Mouse (Mus musculus) limb, embryonic 11.5 days (tissue): ENCODE results near the gene Senp3. TPM values are rescaled to one million over a fixed set of nuclear protein-coding genes. Genes with fewer than 3 reads are reported as not detected.
A peak's percentile ranks its signal among the peaks of the same experiment; 100 is the strongest.

Source experiments
- ATAC-seq: fragments of 200-750 bp; cut with Nextera tagmentation; 2 replicates; pipeline ENCODE4 v1.8.0; 2017; ENCODE audit warnings: low read depth; ENCODE audit not compliant: insufficient number of reproducible peaks, low FRiP score, low TSS enrichment
- DNase-seq: peaks from one replicate; pipeline ENCODE4 v3.0.0-alpha.2; 2015; ENCODE audit warnings: low spot score
- H3K27ac ChIP-seq: fragments of 300-500 bp; sonication (generic); replicated peaks from 2 replicates; pipeline ENCODE4 v1.5.1; 2014; ENCODE audit warnings: low read depth, mild to moderate bottlenecking, low read length
- H3K27me3 ChIP-seq: fragments of 300-500 bp; sonication (generic); 2 replicates; pipeline ENCODE4 v1.6.1; 2014; ENCODE audit warnings: mild to moderate bottlenecking, low read length, mixed read lengths; ENCODE audit not compliant: control insufficient read depth, insufficient read depth
- H3K36me3 ChIP-seq: fragments of 300-500 bp; sonication (generic); 2 replicates; pipeline ENCODE4 v1.6.1; 2014; ENCODE audit warnings: mild to moderate bottlenecking, low read length, moderate library complexity, mixed read lengths; ENCODE audit not compliant: control insufficient read depth, insufficient read depth
- H3K4me1 ChIP-seq: fragments of 300-500 bp; sonication (generic); 2 replicates; pipeline ENCODE4 v1.6.1; 2014; ENCODE audit warnings: low read length, mixed read lengths; ENCODE audit not compliant: control insufficient read depth, insufficient read depth
- H3K4me2 ChIP-seq: fragments of 300-500 bp; sonication (generic); 2 replicates; pipeline ENCODE4 v1.6.1; 2014; ENCODE audit warnings: low read depth, mild to moderate bottlenecking, moderate library complexity; ENCODE audit not compliant: severe bottlenecking
- H3K4me3 ChIP-seq: fragments of 300-500 bp; sonication (generic); 2 replicates; pipeline ENCODE4 v1.5.1; 2014; ENCODE audit warnings: low read depth, low read length
- H3K9ac ChIP-seq: fragments of 300-500 bp; sonication (generic); 2 replicates; pipeline ENCODE4 v1.6.1; 2014; ENCODE audit warnings: mild to moderate bottlenecking, low read length
- H3K9me3 ChIP-seq: fragments of 300-500 bp; sonication (generic); 2 replicates; pipeline ENCODE4 v1.6.1; 2016; ENCODE audit warnings: low read length; ENCODE audit not compliant: control insufficient read depth
- WGBS: fragments of 180-500 bp; shearing (Covaris S2); extraction: QIAGEN DNeasy Blood & Tissue Kit; methylation state at CpG from one replicate; pipeline ENCODE4 v1.1.7; 2014; 5-methylcytosine and 5-hydroxymethylcytosine counted together
- polyA plus RNA-seq: library from polyadenylated mRNA; unstranded; fragments of >200 nt; fragmentation: Nextera tagmentation; extraction: Ambion mirVana; gene quantifications from 2 replicates; pipeline ENCODE4 v1.2.1, GENCODE M21; 2014

Senp3 gene
- polyA plus RNA-seq, 1 experiment from 2014 or later = 127 TPM

- Histone ChIP-seq H3K9ac (no peak overlapping the region), H3K4me1 (peaks cover 10% of the 10 kb centered on the region), H3K27me3 (no peaks in the 10 kb centered on the region), H3K4me2 (no peak overlapping the region), H3K36me3 (no peaks in the 10 kb centered on the region), H3K9me3 (no peaks in the 10 kb centered on the region), H3K27ac (no peak overlapping the region), H3K4me3 (no peak overlapping the region)
- no peak for ATAC-seq
- DNase-seq = no peak
- WGBS = 70% methylated on average over 1 of the region's 1 CpGs
Measured at GRCm38 (mm10) chr11:69699595-69699994, 17.7 kb upstream of the Senp3 start.

GRCm38 (mm10) chr11:69698574-69698973 lies 16.7 kb upstream of the Senp3 start:
- DNase-seq (no peak), ATAC-seq (no peak)
- Histone ChIP-seq H3K4me2 (no peak overlapping the region), H3K27me3 (no peaks in the 10 kb centered on the region), H3K36me3 (no peaks in the 10 kb centered on the region), H3K4me1 (peaks cover 10% of the 10 kb centered on the region), H3K27ac (no peak overlapping the region), H3K4me3 (no peak overlapping the region), H3K9ac (no peak overlapping the region), H3K9me3 (no peaks in the 10 kb centered on the region)
- WGBS = 75% methylated on average over 5 of the region's 5 CpGs

GRCm38 (mm10) chr11:69697396-69697795 lies 15.5 kb upstream of the Senp3 start:
- ATAC-seq (no peak), DNase-seq (no peak)
- Histone ChIP-seq H3K9ac (no peak overlapping the region), H3K9me3 (no peaks in the 10 kb centered on the region), H3K27ac (no peak overlapping the region), H3K4me3 (no peak overlapping the region), H3K27me3 (no peaks in the 10 kb centered on the region), H3K4me1 (peaks cover 10% of the 10 kb centered on the region), H3K36me3 (no peaks in the 10 kb centered on the region), H3K4me2 (no peak overlapping the region)
- 85% methylated on average over 3 of the region's 3 CpGs for WGBS

GRCm38 (mm10) chr11:69695361-69696181 lies 13.7 kb upstream of the Senp3 start, which contains the start of the genes Tnfsf12 and Tnfsfm13:
Tnfsf12 (minus strand) TSS chr11:69695849.
Tnfsfm13 (minus strand) TSS chr11:69696098.
- Histone ChIP-seq H3K9ac (peak within 1 kb of the TSS; percentile 80), H3K36me3 (no peaks in the 10 kb centered on the region), H3K4me2 (peak within 1 kb of the TSS; percentile 88), H3K4me3 (peak within 1 kb of the TSS; percentile 39), H3K9me3 (no peaks in the 10 kb centered on the region), H3K27me3 (no peaks in the 10 kb centered on the region), H3K4me1 (peaks cover 10% of the 10 kb centered on the region), H3K27ac (peak within 1 kb of the TSS; percentile 15; the same call in 1 of the 2 replicates)
- peak; percentile 71 for DNase-seq
- 2% methylated on average over 40 of the region's 41 CpGs for WGBS
- peak; percentile 76 for ATAC-seq

- WGBS = 29% methylated on average over 6 of the region's 6 CpGs
- H3K36me3 ChIP-seq = no peaks in the 10 kb centered on the region
- H3K27ac ChIP-seq = 0 out of 2 replicates have a peak overlapping the region, but pooled peaks have one; percentile 15
- peaks cover 10% of the 10 kb centered on the region for H3K4me1 ChIP-seq
- DNase-seq (no peak), ATAC-seq (0 out of 2 replicates have a peak, but pooled peaks have one; percentile 4)
- H3K27me3 ChIP-seq = no peaks in the 10 kb centered on the region
- H3K4me3 ChIP-seq = peak overlapping the region; percentile 39; the same call in 1 of the 2 replicates
- H3K9ac ChIP-seq = peak overlapping the region; percentile 80
- peak overlapping the region; percentile 88; the same call in 1 of the 2 replicates for H3K4me2 ChIP-seq
- H3K9me3 ChIP-seq = no peaks in the 10 kb centered on the region
Measured at GRCm38 (mm10) chr11:69695046-69695360, 13.1 kb upstream of the Senp3 start.

- peak overlapping the region; percentile 12; the same call in 1 of the 2 replicates for H3K9ac ChIP-seq
- H3K9me3 ChIP-seq = no peaks in the 10 kb centered on the region
- H3K4me3 ChIP-seq = no peak overlapping the region
- H3K4me2 ChIP-seq = no peak overlapping the region
- 61% methylated on average over 11 of the region's 11 CpGs for WGBS
- no peaks in the 10 kb centered on the region for H3K36me3 ChIP-seq
- H3K27ac ChIP-seq = no peak overlapping the region
- ATAC-seq (no peak), DNase-seq (no peak)
- no peaks in the 10 kb centered on the region for H3K27me3 ChIP-seq
- H3K4me1 ChIP-seq = peaks cover 10% of the 10 kb centered on the region
Measured at GRCm38 (mm10) chr11:69693421-69693965, 11.6 kb upstream of the Senp3 start.

- Histone ChIP-seq H3K27ac (no peak overlapping the region), H3K4me2 (no peak overlapping the region), H3K27me3 (no peaks in the 10 kb centered on the region), H3K9ac (no peak overlapping the region), H3K4me3 (no peak overlapping the region), H3K4me1 (peaks cover 10% of the 10 kb centered on the region), H3K36me3 (no peaks in the 10 kb centered on the region), H3K9me3 (no peaks in the 10 kb centered on the region)
- 80% methylated on average over 6 of the region's 6 CpGs for WGBS
- ATAC-seq (no peak), DNase-seq (no peak)
Measured at GRCm38 (mm10) chr11:69692863-69693262, 11.0 kb upstream of the Senp3 start.

GRCm38 (mm10) chr11:69692196-69692811 lies 10.4 kb upstream of the Senp3 start:
- WGBS = 73% methylated on average over 9 of the region's 9 CpGs

More at GRCm38 (mm10) chr11:69692196-69692811, 10.4 kb upstream of the Senp3 start:
- Histone ChIP-seq H3K27ac (no peak overlapping the region), H3K4me1 (peaks cover 10% of the 10 kb centered on the region), H3K36me3 (no peaks in the 10 kb centered on the region), H3K4me2 (no peak overlapping the region), H3K9ac (no peak overlapping the region), H3K27me3 (no peaks in the 10 kb centered on the region), H3K9me3 (no peaks in the 10 kb centered on the region), H3K4me3 (no peak overlapping the region)
- DNase-seq = no peak
- no peak for ATAC-seq
